Mouse (Mus musculus) neural tube, embryonic 15.5 days (tissue): Measurements from ENCODE around the gene Spon1. TPM values are rescaled to one million over a fixed set of nuclear protein-coding genes. Genes with fewer than 3 reads are reported as not detected.

Experiments
- ATAC-seq: fragments of 200-750 bp; cut with Nextera tagmentation; 2 replicates; pipeline ENCODE4 v1.8.0; 2017; ENCODE audit warnings: mild to moderate bottlenecking, moderate TSS enrichment, moderate library complexity; ENCODE audit not compliant: low FRiP score
- H3K27ac ChIP-seq: fragments of 300-500 bp; sonication (generic); replicated peaks from 2 replicates; pipeline ENCODE4 v1.5.1; 2015; ENCODE audit warnings: mild to moderate bottlenecking, inconsistent platforms
- H3K27me3 ChIP-seq: fragments of 300-500 bp; sonication (generic); replicated peaks from 2 replicates; pipeline ENCODE4 v1.6.1; 2015; ENCODE audit warnings: inconsistent platforms
- H3K36me3 ChIP-seq: fragments of 300-500 bp; sonication (generic); 2 replicates; pipeline ENCODE4 v1.6.1; 2015; ENCODE audit warnings: inconsistent platforms
- H3K4me1 ChIP-seq: fragments of 300-500 bp; sonication (generic); 2 replicates; pipeline ENCODE4 v1.6.1; 2015; ENCODE audit warnings: inconsistent platforms
- H3K4me2 ChIP-seq: fragments of 300-500 bp; sonication (generic); 2 replicates; pipeline ENCODE4 v1.6.1; 2015; ENCODE audit warnings: inconsistent platforms, mild to moderate bottlenecking, moderate library complexity
- H3K4me3 ChIP-seq: fragments of 300-500 bp; sonication (generic); replicated peaks from 2 replicates; pipeline ENCODE4 v1.5.1; 2015; ENCODE audit warnings: mild to moderate bottlenecking, inconsistent platforms
- H3K9ac ChIP-seq: fragments of 300-500 bp; sonication (generic); replicated peaks from 2 replicates; pipeline ENCODE4 v1.6.1; 2015; ENCODE audit warnings: mild to moderate bottlenecking, inconsistent platforms
- H3K9me3 ChIP-seq: fragments of 300-500 bp; sonication (generic); replicated peaks from 2 replicates; pipeline ENCODE4 v1.6.1; 2016; ENCODE audit warnings: inconsistent platforms
- WGBS: fragments of 180-500 bp; shearing (Covaris S2); methylation state at CpG from one replicate; pipeline ENCODE4 v1.1.7; 2015; ENCODE audit warnings: mixed read lengths; 5-methylcytosine and 5-hydroxymethylcytosine counted together
- polyA plus RNA-seq: library from polyadenylated mRNA; unstranded; fragments of >200 nt; fragmentation: Nextera tagmentation; extraction: Ambion mirVana; gene quantifications from 2 replicates; pipeline ENCODE4 v1.2.1, GENCODE M21; 2015

The Spon1 gene
- polyA plus RNA-seq, 1 experiment from 2014 or later = 75.3 TPM

DNA sequence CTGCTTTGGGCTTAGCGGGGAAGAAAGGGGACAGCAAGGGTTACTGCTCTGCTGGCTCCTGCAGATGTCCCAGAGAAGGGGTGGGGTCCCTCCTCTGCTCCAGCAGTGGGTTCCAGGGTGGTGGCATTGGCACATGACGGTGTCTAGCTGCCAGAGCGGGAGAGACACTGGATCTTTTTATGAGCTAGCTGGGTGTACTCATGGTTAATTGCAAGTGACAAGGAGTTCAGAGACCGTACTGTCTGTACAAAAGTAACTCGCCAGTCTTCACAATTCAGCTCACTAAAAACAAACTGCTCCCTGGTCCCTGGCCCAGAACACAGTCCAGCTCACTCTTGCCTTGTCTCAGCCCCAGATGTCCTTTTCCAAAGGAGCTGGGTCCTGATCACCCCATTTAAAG lies 26.2 kb downstream of the Spon1 start:
- no peak overlapping the region; the same call in 1 of the 2 replicates for H3K27ac ChIP-seq
- H3K9me3 ChIP-seq = no peaks in the 10 kb centered on the region
- H3K4me1 ChIP-seq = no peaks in the 10 kb centered on the region
- no peak for ATAC-seq
- no peaks in the 10 kb centered on the region for H3K27me3 ChIP-seq
- H3K9ac ChIP-seq = no peak overlapping the region
- H3K4me3 ChIP-seq = no peak overlapping the region
- H3K4me2 ChIP-seq = no peak overlapping the region
- H3K36me3 ChIP-seq = no peaks in the 10 kb centered on the region
- WGBS = 52% methylated on average over 5 of the region's 5 CpGs

DNA sequence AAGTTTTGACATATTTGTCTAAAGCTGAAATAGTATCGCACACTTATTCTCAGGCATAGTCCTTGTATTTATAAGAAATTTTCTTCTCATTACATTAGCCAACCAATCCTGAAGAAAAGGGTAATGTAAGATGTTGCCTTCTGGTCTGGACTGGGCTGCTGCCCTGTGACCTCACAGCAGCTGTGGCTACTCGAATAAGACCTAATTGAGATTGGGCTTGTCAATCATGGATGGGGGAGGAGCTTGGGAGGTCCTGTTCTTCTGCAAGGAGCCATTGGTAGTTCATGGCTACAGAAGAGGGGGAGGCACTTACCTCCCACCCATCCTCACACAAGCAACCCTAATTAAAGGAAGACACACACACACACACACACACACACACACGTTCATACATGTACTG lies 27.1 kb downstream of the Spon1 start:
- no peaks in the 10 kb centered on the region for H3K4me1 ChIP-seq
- WGBS = 77% methylated on average over 3 of the region's 3 CpGs
- no peaks in the 10 kb centered on the region for H3K27me3 ChIP-seq
- no peak overlapping the region for H3K27ac ChIP-seq
- no peaks in the 10 kb centered on the region for H3K9me3 ChIP-seq
- no peak for ATAC-seq
- no peak overlapping the region for H3K9ac ChIP-seq
- no peak overlapping the region for H3K4me3 ChIP-seq
- no peaks in the 10 kb centered on the region for H3K36me3 ChIP-seq
- no peak overlapping the region for H3K4me2 ChIP-seq

DNA sequence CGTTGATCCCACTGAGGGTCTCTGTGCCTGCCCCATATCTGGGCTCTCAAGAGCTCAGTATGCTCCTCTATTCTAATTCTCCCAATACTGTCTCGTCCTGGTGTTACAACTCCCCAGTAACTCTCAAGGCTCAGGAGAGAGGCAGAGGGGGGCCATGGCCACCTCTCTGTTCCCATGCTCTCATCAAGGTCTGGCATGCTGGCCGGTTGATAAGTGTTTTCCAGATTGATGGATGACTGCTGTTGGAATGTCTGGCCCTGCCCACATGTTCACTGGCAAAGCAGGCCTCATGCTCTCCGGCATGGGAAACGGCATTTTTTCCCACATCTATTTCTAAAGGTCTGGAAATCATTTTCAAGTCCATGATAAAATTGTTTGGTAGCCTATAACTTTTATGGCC lies 29.4 kb downstream of the Spon1 start:
- no peak overlapping the region for H3K4me2 ChIP-seq
- no peaks in the 10 kb centered on the region for H3K4me1 ChIP-seq
- no peak overlapping the region for H3K9ac ChIP-seq
- no peak for ATAC-seq
- H3K9me3 ChIP-seq = no peaks in the 10 kb centered on the region
- no peak overlapping the region for H3K4me3 ChIP-seq
- H3K27ac ChIP-seq = no peak overlapping the region
- no peaks in the 10 kb centered on the region for H3K36me3 ChIP-seq
- no peaks in the 10 kb centered on the region for H3K27me3 ChIP-seq
- WGBS = 74% methylated on average over 5 of the region's 5 CpGs

DNA sequence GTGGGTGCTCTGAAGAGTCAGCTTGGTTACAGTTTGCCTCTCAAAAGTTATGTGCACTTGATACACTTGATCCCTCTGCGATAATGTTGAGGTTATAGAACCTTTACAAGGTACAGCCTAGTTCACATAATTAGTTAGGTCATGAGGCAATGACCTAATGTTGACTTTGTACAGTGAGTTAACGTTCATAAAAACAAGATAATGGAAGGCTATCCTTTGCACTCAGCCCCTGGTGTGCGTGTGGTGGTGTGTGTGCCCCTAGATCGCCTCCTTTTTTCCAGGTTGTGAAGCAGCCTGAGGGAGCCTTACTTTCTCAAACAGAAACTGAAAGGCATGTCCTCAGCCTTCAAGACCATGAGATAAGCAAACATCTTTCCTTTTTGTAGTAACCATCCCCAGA lies 31.3 kb downstream of the Spon1 start:
- WGBS = 93% methylated on average over 4 of the region's 4 CpGs
- no peak for ATAC-seq
- Histone ChIP-seq H3K4me2 (no peak overlapping the region), H3K4me3 (no peak overlapping the region), H3K27ac (no peak overlapping the region), H3K4me1 (no peaks in the 10 kb centered on the region), H3K27me3 (no peaks in the 10 kb centered on the region), H3K9me3 (no peaks in the 10 kb centered on the region), H3K9ac (no peak overlapping the region), H3K36me3 (no peaks in the 10 kb centered on the region)

DNA sequence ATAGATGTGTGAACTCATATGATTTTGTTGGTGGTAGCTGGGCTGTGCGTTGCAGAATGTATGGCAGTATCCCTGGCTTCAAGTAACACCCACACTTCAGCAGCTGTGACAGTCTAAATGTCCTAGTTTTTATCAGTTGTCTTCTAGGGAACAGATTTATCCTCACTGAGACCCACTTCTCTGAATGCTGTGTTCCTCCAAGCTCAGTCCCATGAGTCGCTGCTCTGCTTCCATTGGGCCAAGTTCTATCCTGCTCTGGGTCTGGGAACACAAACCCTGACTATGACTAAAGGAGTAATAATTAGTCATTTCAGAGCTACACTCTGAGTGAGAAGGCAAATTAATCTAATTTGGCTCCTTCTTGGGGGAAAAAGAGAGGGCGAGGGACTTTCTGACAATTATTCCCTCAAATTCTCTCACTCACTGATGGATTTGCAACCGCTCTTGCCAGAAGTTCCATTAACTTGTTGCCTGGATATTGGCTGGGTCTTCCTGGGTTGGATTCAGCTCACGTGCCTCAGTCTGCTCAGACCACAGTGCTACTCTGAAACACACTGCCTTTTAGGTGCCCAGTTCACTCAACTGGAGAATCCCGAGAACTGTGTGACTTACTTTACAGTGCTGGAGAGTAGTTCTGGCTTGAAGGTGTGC lies 32.9 kb downstream of the Spon1 start:
- Histone ChIP-seq H3K27ac (peak overlapping the region; percentile 18; the same call in 1 of the 2 replicates), H3K36me3 (no peaks in the 10 kb centered on the region), H3K4me2 (no peak overlapping the region), H3K27me3 (no peaks in the 10 kb centered on the region), H3K4me3 (no peak overlapping the region), H3K9ac (no peak overlapping the region), H3K4me1 (no peaks in the 10 kb centered on the region), H3K9me3 (no peaks in the 10 kb centered on the region)
- no peak; the same call in 1 of the 2 replicates for ATAC-seq
- WGBS = 79% methylated on average over 6 of the region's 6 CpGs

DNA sequence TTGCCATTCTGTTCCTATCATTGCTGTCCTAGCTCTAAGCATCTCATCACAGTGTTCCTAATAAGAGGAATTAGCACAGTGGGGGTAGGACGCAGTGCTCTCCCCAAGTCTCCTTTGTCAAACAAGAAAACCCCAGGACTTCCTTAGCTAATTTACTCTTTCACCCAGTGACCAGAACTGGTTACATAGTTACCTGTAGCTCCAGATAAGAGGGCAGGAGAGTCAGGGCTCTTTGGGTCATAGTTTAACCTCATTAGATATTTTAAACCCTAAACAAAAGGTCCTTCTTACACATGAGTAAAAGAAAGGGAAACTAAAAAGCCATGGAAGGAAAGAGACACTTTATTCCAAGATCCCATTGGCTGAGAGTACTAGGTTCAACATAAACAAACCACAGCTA lies 44.0 kb downstream of the Spon1 start:
- no peak overlapping the region for H3K4me2 ChIP-seq
- H3K9me3 ChIP-seq = no peaks in the 10 kb centered on the region
- no peak overlapping the region for H3K27ac ChIP-seq
- H3K36me3 ChIP-seq = no peaks in the 10 kb centered on the region
- 0 out of 2 replicates have a peak, but pooled peaks cover 4% of the 10 kb centered on the region for H3K4me1 ChIP-seq
- no peaks in the 10 kb centered on the region for H3K27me3 ChIP-seq
- 91% methylated on average over 1 of the region's 1 CpGs for WGBS
- H3K9ac ChIP-seq = no peak overlapping the region
- no peak overlapping the region for H3K4me3 ChIP-seq
- ATAC-seq = no peak

DNA sequence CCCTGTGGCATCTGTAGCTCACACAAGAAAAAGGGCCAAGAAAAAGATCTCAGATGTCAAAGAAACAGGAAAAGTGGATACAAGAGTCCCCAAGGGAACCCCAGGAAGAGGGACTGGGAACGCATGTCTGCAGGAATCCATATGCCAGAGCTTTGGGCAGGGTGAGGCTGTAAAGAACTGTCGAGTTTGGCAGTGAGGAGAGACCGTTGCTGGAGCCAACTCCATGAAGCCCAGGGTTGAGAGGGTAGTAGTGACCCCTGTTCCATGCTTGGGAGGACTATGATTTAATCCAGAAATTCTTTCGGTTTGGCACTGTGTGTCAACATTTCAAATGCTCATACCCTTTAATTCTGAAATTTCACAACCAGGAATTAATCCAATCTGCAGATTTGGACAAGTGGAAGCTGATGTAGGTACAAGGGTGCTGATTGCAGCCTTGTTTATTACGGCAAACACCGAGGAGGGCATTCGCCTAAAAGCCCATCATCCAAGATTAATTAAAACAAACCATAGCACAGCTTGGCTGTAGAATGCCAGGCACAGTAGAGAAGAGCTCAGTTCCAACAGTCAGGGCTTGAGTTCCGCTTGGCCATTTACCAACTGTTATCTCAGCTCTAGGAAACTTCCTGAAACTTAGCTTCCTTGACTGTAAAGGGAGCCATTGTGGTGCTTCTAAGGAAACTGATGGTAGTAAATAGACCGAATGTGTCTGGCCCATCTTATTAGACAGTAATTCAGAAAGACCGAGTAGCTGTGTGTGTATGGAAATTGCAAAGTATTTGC lies 45.8 kb downstream of the Spon1 start:
- H3K9ac ChIP-seq = no peak overlapping the region
- H3K27ac ChIP-seq = no peak overlapping the region
- H3K9me3 ChIP-seq = no peaks in the 10 kb centered on the region
- ATAC-seq = no peak
- WGBS = 76% methylated on average over 10 of the region's 10 CpGs
- no peak overlapping the region for H3K4me2 ChIP-seq
- H3K4me1 ChIP-seq = 0 out of 2 replicates have a peak, but pooled peaks cover 6% of the 10 kb centered on the region
- no peak overlapping the region for H3K4me3 ChIP-seq
- H3K36me3 ChIP-seq = no peaks in the 10 kb centered on the region
- no peaks in the 10 kb centered on the region for H3K27me3 ChIP-seq

DNA sequence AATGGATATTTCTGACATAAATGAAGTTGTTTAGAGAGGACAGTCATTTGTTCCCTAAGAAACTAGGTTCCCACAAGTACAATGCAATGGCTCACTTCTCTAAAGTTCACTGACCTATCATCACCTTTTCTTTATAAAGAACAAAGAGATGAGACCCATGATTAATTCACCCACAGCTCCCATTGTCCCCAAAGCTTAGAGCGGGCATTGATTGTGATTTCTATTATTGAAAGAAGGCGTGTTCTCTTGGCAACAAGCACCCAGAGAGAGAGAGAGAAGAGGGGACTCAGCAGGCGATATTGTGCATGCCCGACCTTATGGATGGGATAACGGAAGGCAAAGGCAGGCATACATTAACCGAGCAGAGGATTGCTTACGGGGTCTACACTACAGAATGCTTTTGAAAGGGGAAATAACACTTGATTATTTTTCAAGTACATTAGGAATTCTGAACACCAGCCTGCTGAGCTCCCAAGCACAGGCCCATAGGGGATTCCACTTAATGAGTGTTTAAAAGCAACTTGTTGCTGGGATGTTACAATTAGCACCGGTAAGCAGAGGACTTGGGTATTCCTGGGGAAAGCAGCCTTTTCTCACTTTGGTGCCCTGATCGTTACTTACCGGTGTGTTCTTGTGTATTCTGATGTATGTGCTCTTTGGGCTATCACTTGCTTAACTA lies 48.4 kb downstream of the Spon1 start:
- H3K27me3 ChIP-seq = no peaks in the 10 kb centered on the region
- no peak overlapping the region for H3K4me3 ChIP-seq
- no peak overlapping the region for H3K4me2 ChIP-seq
- 22% methylated on average over 10 of the region's 10 CpGs for WGBS
- H3K9me3 ChIP-seq = no peaks in the 10 kb centered on the region
- H3K36me3 ChIP-seq = no peaks in the 10 kb centered on the region
- H3K9ac ChIP-seq = no peak overlapping the region
- ATAC-seq = no peak
- H3K27ac ChIP-seq = no peak overlapping the region
- peaks cover 12% of the 10 kb centered on the region for H3K4me1 ChIP-seq

DNA sequence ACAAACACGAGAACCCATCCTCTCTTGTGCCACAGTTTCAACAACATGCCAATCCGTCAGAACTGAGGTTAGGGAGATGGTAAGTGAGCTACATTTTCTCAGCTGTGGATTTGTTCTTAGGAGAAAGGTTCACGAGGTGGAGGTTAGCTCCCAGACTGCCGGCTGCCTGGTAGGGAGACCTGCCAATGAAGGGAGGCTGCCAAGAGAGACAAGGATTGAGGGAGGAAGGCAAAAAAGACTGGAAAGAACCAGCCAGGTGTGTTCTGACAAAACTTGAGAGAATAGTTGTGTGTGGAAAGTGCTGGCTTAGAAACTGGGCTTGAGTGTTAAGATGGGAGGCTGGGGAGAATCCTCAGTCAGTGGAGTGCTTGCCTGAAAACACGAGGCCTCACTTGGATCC lies 49.9 kb downstream of the Spon1 start:
- Histone ChIP-seq H3K4me1 (peaks cover 17% of the 10 kb centered on the region), H3K9ac (no peak overlapping the region), H3K4me3 (no peak overlapping the region), H3K27me3 (no peaks in the 10 kb centered on the region), H3K27ac (no peak overlapping the region), H3K36me3 (no peaks in the 10 kb centered on the region), H3K4me2 (no peak overlapping the region), H3K9me3 (no peaks in the 10 kb centered on the region)
- WGBS = 78% methylated on average over 5 of the region's 5 CpGs
- no peak for ATAC-seq

DNA sequence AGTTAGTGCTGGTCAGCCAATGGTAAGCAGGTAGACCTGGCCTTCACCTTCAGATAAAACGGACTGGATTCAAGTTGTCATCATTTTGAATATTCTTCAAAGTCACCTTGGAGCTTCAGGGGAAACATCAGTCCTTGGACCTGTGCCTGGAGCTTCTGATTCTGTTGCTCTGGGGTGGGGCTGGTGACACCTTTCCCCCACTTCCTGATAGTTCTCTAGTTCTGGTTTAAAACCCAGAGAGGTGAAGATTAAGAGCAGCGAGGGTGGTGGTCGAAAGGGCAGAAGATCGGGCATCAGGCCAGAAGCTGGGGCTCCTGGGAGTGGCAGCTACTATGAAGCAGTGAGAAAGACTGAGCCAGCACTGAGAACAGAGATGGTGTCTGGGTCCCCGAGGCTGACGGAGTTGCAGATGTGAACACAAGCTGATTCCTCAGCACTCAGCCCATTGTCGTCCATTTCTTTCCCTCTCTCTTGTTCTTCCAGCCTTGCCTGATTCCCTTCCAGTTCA lies 51.1 kb downstream of the Spon1 start:
- WGBS = 69% methylated on average over 7 of the region's 7 CpGs
- no peaks in the 10 kb centered on the region for H3K9me3 ChIP-seq

DNA sequence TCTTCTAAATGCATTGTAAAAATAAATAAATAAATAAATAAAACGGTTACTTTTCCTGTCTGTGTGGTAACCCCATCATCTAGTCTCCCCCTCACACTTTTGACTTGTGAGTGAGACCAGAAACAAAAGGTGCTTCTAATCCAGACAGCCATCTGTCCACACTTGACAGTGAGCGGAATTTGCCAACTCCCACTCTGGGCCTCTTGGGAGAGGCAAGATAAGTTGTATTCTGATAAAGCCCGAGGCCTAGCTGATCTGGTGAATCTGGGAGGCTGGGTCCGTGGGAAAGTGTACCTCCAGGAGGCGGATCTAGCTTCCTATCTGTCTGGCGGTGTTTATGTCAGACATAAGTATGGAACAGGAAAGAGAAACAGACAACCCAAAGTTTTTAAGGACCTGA lies 52.3 kb downstream of the Spon1 start:
- no peaks in the 10 kb centered on the region for H3K36me3 ChIP-seq
- H3K27me3 ChIP-seq = no peaks in the 10 kb centered on the region
- no peak overlapping the region for H3K4me2 ChIP-seq
- H3K9ac ChIP-seq = no peak overlapping the region
- no peak overlapping the region for H3K27ac ChIP-seq
- peaks cover 17% of the 10 kb centered on the region for H3K4me1 ChIP-seq
- H3K4me3 ChIP-seq = no peak overlapping the region
- no peak for ATAC-seq
- H3K9me3 ChIP-seq = no peaks in the 10 kb centered on the region
- 61% methylated on average over 6 of the region's 6 CpGs for WGBS

More for the DNA sequence above, 51.1 kb downstream of the Spon1 start:
- Histone ChIP-seq H3K4me3 (no peak overlapping the region), H3K36me3 (no peaks in the 10 kb centered on the region), H3K9ac (no peak overlapping the region), H3K27ac (no peak overlapping the region), H3K27me3 (no peaks in the 10 kb centered on the region), H3K4me2 (no peak overlapping the region), H3K4me1 (peaks cover 17% of the 10 kb centered on the region)
- no peak for ATAC-seq

DNA sequence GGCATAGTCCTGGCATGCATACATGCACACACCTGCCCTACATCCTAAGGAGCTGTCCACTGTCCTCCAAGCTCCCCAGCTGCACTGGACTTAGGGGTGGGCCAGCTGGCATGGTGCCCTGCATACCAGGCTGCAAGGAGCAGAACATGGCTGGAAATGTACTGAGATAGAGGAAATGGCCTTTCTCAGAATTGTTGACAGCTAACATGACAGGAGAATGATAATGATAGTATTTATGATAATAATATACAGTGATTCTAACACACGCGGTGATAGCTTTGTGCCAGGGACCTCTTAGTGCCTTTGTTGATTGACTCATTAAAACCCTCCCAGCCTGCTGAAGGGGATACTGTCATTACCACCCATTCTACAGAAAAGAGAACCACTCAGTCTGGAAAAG lies 54.4 kb downstream of the Spon1 start:
- Histone ChIP-seq H3K27me3 (no peaks in the 10 kb centered on the region), H3K4me1 (peaks cover 13% of the 10 kb centered on the region), H3K36me3 (no peaks in the 10 kb centered on the region), H3K9ac (no peak overlapping the region), H3K9me3 (no peaks in the 10 kb centered on the region), H3K4me3 (no peak overlapping the region), H3K4me2 (no peak overlapping the region), H3K27ac (no peak overlapping the region)
- 64% methylated on average over 2 of the region's 2 CpGs for WGBS
- ATAC-seq = no peak
